Mouse (Mus musculus) lung, postnatal 4 days (tissue): ENCODE data around the gene Akr1c14.
"Not testable (repeated sequence)": the region's sequence is repeated elsewhere in the genome, so short reads cannot be mapped to it uniquely, and the experiment has no call there.

Source experiments
- DNase-seq, 2 experiments: peaks; one replicate each; pipeline ENCODE4 v3.0.0; 2021

The Akr1c14 gene

DNA sequence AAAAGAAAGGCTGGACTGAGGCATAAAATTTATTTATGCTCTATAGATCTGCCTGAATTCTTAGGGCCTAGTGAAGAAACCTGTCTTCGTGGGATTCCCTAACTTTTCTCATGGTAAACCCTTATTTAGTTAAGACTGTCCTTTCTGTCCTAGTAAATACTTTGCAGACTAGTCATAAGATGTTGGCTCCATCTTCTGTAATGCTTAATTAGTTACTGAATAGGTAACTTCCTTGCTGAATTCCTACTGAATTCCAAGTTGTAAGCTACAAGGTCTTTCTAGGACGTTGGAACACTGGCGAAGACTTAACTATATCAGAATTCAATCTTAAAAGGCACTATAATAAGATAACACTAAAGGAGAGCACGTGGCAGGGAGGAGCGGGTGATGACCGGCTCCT is 75.7 kb downstream of the Akr1c14 start:
- DNase-seq: not testable (repeated sequence)

DNA sequence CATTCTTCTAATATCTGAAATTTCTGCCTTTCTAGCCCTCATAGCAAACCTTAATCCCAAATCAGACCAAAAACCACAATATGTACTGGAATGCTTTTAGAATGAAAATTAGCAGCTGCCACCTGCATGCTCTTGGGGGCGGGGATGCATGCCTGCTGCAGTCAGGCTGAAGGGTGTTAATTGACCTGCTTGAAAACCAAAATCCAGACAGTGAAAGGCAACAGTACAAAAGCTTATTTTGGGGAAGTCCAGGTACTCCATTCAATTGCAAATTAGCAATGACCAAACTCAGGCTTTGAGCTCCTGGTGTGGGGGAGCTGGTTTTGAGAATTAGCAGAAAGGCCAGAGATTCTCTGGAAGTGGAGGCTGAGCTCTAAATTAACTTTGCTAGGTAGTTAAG is 77.0 kb downstream of the Akr1c14 start:
- DNase-seq: not testable (repeated sequence)

DNA sequence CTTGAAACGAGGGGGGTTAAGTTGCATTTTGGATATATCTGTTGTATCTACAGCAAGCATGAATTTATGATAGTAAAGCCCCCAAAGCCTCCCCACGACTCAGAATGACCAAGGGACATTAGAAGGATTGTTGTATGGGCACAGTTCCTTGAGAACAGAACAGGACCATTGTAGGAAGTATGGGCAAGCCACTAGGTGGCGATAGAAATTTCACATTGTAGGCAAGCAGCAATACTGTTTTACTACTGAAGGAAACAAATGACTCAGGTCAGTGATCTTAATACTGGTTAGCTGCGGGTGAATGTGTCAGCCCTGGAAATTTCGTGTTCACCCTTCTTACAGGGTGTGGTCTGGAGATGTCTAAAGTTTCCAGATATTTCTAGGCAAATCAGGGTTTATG is 80.3 kb downstream of the Akr1c14 start:
- peak in 1 of 2 experiments; percentile 7 for DNase-seq

DNA sequence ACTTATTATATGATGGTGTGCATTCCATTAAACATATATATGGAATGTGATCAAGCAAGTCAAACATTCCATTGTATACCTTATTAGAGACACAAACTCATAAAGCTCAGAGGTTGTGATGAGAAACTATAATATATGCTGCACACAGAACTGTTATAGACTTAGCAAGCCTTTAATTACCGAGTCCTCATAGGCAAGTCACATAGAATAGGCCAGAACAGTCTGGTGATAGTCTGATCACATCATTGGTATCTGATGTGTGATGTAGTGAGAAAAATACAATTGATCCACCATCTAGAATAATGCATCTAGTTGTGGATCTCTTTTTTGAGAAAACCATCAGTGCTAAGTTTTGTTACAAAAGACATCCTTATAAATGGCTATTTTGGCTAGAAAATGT is 82.5 kb downstream of the Akr1c14 start:
- no peak for DNase-seq

DNA sequence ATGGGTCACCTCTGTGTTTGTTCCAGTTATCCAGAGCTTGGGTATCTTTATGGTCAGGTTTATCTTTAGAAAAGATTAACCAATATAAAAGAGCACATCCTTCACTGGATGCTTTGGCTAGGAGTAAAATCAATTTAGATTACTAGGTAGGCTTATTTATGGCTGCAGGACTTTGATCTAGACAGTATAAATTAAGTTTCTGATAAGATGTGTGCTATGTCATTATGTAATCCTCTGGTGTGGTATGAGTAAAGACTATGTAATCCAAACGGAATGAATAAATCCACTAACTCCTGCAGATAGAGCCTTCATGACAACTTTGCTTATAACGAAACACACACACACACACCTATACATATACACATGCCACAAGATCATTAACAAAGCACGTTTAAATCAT is 82.9 kb downstream of the Akr1c14 start:
- no peak for DNase-seq

DNA sequence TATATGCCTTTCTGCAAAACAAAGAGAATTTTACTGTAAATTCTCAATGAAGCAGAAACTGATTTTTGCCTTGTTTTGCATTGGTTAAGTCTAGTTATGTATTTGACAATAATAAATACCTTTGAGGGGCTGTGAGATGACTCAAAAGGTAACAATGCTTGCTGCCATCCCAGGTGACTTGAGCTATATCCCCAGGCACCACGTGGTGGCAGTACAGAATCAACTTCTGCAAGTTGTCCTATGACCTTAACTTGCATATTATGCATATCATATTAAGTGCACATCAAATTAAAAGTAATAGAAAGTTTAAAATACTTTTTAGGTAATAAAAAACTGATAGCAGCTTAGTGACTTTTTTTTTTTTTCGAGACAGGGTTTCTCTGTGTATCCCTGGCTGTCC is 84.3 kb downstream of the Akr1c14 start:
- peak in 1 of 2 experiments; percentile 21 for DNase-seq
